Mouse (Mus musculus): ENCODE measurements at regions not wholly inside any gene's neighbourhood (a gene's known extent, or its start where the extent isn't known, plus 50 kb on each side); places are given as distances from the start of the nearest gene placed in this dataset.

DNA sequence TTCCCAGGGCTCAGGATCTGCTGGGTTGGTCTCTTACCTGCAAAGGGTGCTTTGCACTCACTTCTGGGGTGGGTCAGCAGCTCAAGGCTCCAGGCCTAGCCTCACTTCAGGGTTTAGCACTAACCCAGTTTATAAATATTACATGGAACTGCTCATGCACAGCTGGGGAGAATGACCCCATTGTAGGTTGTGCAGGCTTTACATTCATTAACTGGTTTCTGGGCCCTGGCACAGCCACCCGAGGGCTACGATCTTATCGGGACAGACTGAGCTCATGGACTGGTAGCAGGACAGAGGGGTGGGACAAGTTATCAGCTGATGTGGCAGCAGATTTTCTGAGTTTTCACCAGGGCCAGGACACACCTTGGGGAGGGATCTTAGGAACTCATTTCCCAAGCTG, 59.4 kb upstream of the Shh start:
- Histone ChIP-seq H3K4me1 (ENCODE audit: control insufficient read depth, insufficient read depth, low read length) (peaks cover under 1% of the 10 kb centered on the region), H3K4me3 (ENCODE audit: insufficient read depth, low read length) (no peak overlapping the region), H3K27ac (ENCODE audit: insufficient read depth, low read length) (no peak overlapping the region)
- no peak for TF ChIP-seq CTCF (IDR thresholded peaks at IDR 0.05; ENCODE audit: extremely low read depth, insufficient read depth, low read length)
- TF ChIP-seq POLR2A (IDR thresholded peaks at IDR 0.05; ENCODE audit: extremely low read depth, insufficient read depth, low read length), result no peak

DNA sequence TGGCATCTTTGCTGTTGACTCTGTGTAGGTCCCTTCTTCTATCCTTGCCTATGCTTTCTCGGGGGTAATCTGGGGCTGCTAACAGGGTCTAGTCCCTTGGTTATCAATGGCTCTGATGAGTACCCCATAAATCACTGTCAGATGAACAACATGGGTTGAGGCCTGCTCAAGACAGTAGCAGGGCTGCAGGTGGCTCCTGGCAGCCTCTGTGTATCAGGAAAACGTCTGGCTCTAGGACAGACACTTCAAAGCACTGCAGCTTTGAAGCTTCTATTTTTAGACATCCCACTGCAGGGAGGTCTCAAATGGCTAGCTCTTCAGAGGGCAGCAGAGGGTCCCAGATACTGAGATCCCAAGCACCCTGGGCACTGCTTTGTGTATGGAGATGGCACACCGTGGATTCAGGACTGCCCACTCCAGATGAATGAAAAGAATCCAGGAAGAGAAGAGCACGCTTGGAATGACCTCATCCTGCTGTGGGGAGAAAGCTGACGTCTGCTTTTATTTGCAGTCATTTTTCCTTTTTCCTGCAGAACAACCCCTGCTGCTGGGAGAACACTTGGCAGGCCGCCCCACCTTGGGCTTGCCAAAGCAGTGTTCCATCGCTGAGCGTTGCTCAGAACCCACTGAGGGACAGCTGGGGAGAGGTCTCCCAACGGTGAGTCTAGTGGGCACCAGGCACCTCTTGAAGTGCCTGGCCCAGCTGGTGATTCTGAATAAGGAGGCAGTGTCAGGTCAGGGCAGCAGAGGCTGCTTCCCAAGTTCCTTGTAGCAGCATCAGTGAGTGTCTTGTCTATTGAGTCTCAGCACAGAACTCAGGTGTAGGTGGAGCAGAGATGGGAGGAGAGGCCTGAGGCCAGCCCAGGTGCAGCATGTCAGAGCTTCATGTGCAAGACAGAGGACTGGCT, 54.0 kb upstream of the Shh start:
- Histone ChIP-seq H3K4me3 (ENCODE audit: insufficient read depth, low read length) (no peak overlapping the region), H3K27ac (ENCODE audit: insufficient read depth, low read length) (no peak overlapping the region), H3K4me1 (ENCODE audit: control insufficient read depth, insufficient read depth, low read length) (peaks cover 6% of the 10 kb centered on the region)
- TF ChIP-seq CTCF (IDR thresholded peaks at IDR 0.05; ENCODE audit: extremely low read depth, insufficient read depth, low read length) (no peak), POLR2A (IDR thresholded peaks at IDR 0.05; ENCODE audit: extremely low read depth, insufficient read depth, low read length) (no peak)

DNA sequence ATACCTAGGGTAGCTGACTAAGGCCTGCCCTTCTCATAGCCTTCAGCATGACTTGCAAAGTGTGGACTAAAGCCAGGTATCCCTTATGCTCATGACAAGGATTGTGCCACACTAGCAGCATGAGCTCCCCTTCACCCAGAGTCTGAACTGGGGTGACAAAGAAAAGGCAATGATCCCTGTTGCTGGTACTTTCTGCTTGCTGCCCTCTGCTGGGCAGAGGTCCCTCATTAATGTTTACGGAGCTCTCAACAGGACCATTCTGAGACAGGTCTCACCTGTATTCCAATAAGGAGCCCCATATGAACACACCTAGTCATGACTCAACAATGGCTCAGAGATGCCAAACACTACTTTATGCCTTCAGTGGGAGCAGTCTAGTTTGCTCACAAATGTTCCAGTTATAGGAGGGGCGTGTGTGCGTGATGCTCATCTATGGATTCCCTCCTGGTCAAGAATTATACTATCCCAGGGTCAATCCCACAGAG, 52.0 kb upstream of the Shh start:
- Histone ChIP-seq H3K27ac (ENCODE audit: insufficient read depth, low read length) (no peak overlapping the region), H3K4me1 (ENCODE audit: control insufficient read depth, insufficient read depth, low read length) (peaks cover 6% of the 10 kb centered on the region), H3K4me3 (ENCODE audit: insufficient read depth, low read length) (no peak overlapping the region)
- TF ChIP-seq CTCF (IDR thresholded peaks at IDR 0.05; ENCODE audit: extremely low read depth, insufficient read depth, low read length), result no peak
- no peak for TF ChIP-seq POLR2A (IDR thresholded peaks at IDR 0.05; ENCODE audit: extremely low read depth, insufficient read depth, low read length)
